Comparison of ENCODE assay signal across 8 mouse cellular contexts in genomic region chr2:157423706-157424125, GRCm38 (mm10). TPM values are rescaled to one million over a fixed set of nuclear protein-coding genes. Genes with fewer than 3 reads are reported as not detected.
A peak's percentile ranks its signal among the peaks of the same experiment; 100 is the strongest.
DNase-seq lines count a peak whose midpoint lies in the region; ATAC-seq and TF ChIP-seq lines count a peak whose summit lies in the region.

No protein-coding gene starts in this region.

- TF ChIP-seq RAD21 in MEL (IDR thresholded peaks at IDR 0.05; ENCODE audit: low read depth, low read length) = no peak

- DNase-seq in heart, adult 9 months (ENCODE audit: low spot score in 2 of 2) = no peak
- DNase-seq in MEL (ENCODE audit: low read depth, low spot score) = no peak
- peak; percentile 62 for DNase-seq in forebrain, embryonic 11.5 days (ENCODE audit: low spot score)
- no peak for DNase-seq in stomach, postnatal 0 days (ENCODE audit: low spot score)
- no peak for DNase-seq in urinary bladder, postnatal 10 days (ENCODE audit: low spot score)
- no peak for DNase-seq in natural killer cell, adult 2 months (ENCODE audit: low spot score in 2 of 2)

- H3K79me2 ChIP-seq in MEL (ENCODE audit: control insufficient read depth, insufficient read depth, low read length, poor library complexity) = no peaks in the 10 kb centered on the region

- 12% methylated on average over 18 of the region's 21 CpGs for WGBS in heart, embryonic 11.5 days (ENCODE audit: insufficient replicate concordance)
- WGBS in forebrain, embryonic 11.5 days = 7% methylated on average over 20 of the region's 21 CpGs
- 5% methylated on average over 21 of the region's 21 CpGs for WGBS in limb, embryonic 15.5 days
- WGBS in stomach, postnatal 0 days = 6% methylated on average over 20 of the region's 21 CpGs

- H3K36me3 ChIP-seq in heart, embryonic 11.5 days (ENCODE audit: control insufficient read depth, insufficient read depth, low read length) = no peaks in the 10 kb centered on the region
- no peaks in the 10 kb centered on the region for H3K36me3 ChIP-seq in MEL (ENCODE audit: control insufficient read depth in 1 of 2, insufficient read depth in 2 of 2, low read length in 2 of 2)
- H3K36me3 ChIP-seq in forebrain, embryonic 11.5 days (ENCODE audit: control insufficient read depth, insufficient read depth, low read length) = no peaks in the 10 kb centered on the region
- H3K36me3 ChIP-seq in limb, embryonic 15.5 days = peaks cover 10% of the 10 kb centered on the region
- H3K36me3 ChIP-seq in stomach, postnatal 0 days (ENCODE audit: control insufficient read depth, insufficient read depth, low read length) = peaks cover 3% of the 10 kb centered on the region; the same call in 1 of the 2 replicates

- no peaks in the 10 kb centered on the region for H3K9me3 ChIP-seq in heart, embryonic 11.5 days (replicated peaks; ENCODE audit: control insufficient read depth, low read length)
- no peaks in the 10 kb centered on the region for H3K9me3 ChIP-seq in MEL (replicated peaks; ENCODE audit: insufficient read depth, low read length)
- H3K9me3 ChIP-seq in forebrain, embryonic 11.5 days (ENCODE audit: control insufficient read depth, low read length) = no peaks in the 10 kb centered on the region
- H3K9me3 ChIP-seq in limb, embryonic 15.5 days = no peaks in the 10 kb centered on the region
- no peaks in the 10 kb centered on the region for H3K9me3 ChIP-seq in stomach, postnatal 0 days (ENCODE audit: control insufficient read depth, low read length)

- peak overlapping the region; percentile 98 for H3K9ac ChIP-seq in heart, embryonic 11.5 days (ENCODE audit: low read depth, low read length)
- H3K9ac ChIP-seq in MEL (ENCODE audit: control insufficient read depth, low read depth, low read length, poor library complexity, severe bottlenecking) = peak overlapping the region; percentile 27; the same call in 1 of the 2 replicates
- peak overlapping the region; percentile 99 for H3K9ac ChIP-seq in forebrain, embryonic 11.5 days (ENCODE audit: low read length)
- peak overlapping the region; percentile 99 for H3K9ac ChIP-seq in limb, embryonic 15.5 days
- H3K9ac ChIP-seq in stomach, postnatal 0 days (ENCODE audit: low read length) = peak overlapping the region; percentile 99

- H3K4me3 ChIP-seq in heart, embryonic 11.5 days (ENCODE audit: low read depth, low read length) = peak overlapping the region; percentile 82
- peak overlapping the region; percentile 22 to 32; a peak in 3 of 4 replicates for H3K4me3 ChIP-seq in MEL (ENCODE audit: control insufficient read depth in 1 of 2, insufficient read depth in 1 of 2, low read depth in 2 of 2, low read length in 2 of 2)
- peak overlapping the region; percentile 92 for H3K4me3 ChIP-seq in forebrain, embryonic 11.5 days (ENCODE audit: low read depth, low read length)
- H3K4me3 ChIP-seq in limb, embryonic 15.5 days = peak overlapping the region; percentile 76
- H3K4me3 ChIP-seq in stomach, postnatal 0 days (ENCODE audit: low read depth, low read length) = peak overlapping the region; percentile 83

- TF ChIP-seq CTCF in MEL (IDR thresholded peaks at IDR 0.05 in 2 of 3, conservative IDR thresholded peaks at IDR 0.05 in 1 of 3; ENCODE audit: control insufficient read depth in 1 of 3, insufficient read depth in 1 of 3, low read depth in 2 of 3, low read length in 3 of 3, poor library complexity in 1 of 3, severe bottlenecking in 1 of 3) = no peak
- no peak for TF ChIP-seq CTCF in stomach, postnatal 0 days (IDR thresholded peaks at IDR 0.05; ENCODE audit: low read depth)

- no peak for ATAC-seq in heart, embryonic 11.5 days (replicated peaks; ENCODE audit: insufficient number of reproducible peaks, low FRiP score, low TSS enrichment)
- ATAC-seq in forebrain, embryonic 11.5 days (replicated peaks; ENCODE audit: low FRiP score) = peak; percentile 13; the same call in 1 of the 2 replicates
- no peak for ATAC-seq in limb, embryonic 15.5 days (ENCODE audit: insufficient number of reproducible peaks, low FRiP score, low TSS enrichment, low read depth)
- ATAC-seq in stomach, postnatal 0 days (ENCODE audit: low FRiP score, low TSS enrichment) = no peak

- H3K4me1 ChIP-seq in heart, embryonic 11.5 days (ENCODE audit: control insufficient read depth, insufficient read depth, low read length) = peaks cover 23% of the 10 kb centered on the region
- no peaks in the 10 kb centered on the region for H3K4me1 ChIP-seq in MEL (ENCODE audit: control insufficient read depth in 1 of 2, insufficient read depth in 2 of 2, low read length in 2 of 2)
- peaks cover 15% of the 10 kb centered on the region for H3K4me1 ChIP-seq in forebrain, embryonic 11.5 days (replicated peaks; ENCODE audit: control insufficient read depth, insufficient read depth, low read length)
- peaks cover 49% of the 10 kb centered on the region for H3K4me1 ChIP-seq in limb, embryonic 15.5 days
- peaks cover 4% of the 10 kb centered on the region for H3K4me1 ChIP-seq in stomach, postnatal 0 days (replicated peaks; ENCODE audit: control insufficient read depth, insufficient read depth)

- TF ChIP-seq POLR2A in MEL (IDR thresholded peaks at IDR 0.05; ENCODE audit: control insufficient read depth in 1 of 2, insufficient read depth in 1 of 2, low read depth in 1 of 2, low read length in 2 of 2, poor library complexity in 1 of 2) = no peak

- TF ChIP-seq EP300 in MEL (IDR thresholded peaks at IDR 0.05; ENCODE audit: low read depth in 1 of 2, low read length in 2 of 2) = no peak
- TF ChIP-seq EP300 in stomach, postnatal 0 days (optimal IDR thresholded peaks at IDR 0.05) = no peak

- H3K27me3 ChIP-seq in heart, embryonic 11.5 days (ENCODE audit: control insufficient read depth, insufficient read depth, low read length) = no peaks in the 10 kb centered on the region
- peaks cover 0 to 3% of the 10 kb centered on the region in 2 experiments; a peak in 3 of 4 replicates for H3K27me3 ChIP-seq in MEL (ENCODE audit: control insufficient read depth in 1 of 2, insufficient read depth in 2 of 2, low read length in 2 of 2)
- H3K27me3 ChIP-seq in forebrain, embryonic 11.5 days (ENCODE audit: control insufficient read depth, insufficient read depth, low read length) = no peaks in the 10 kb centered on the region
- no peaks in the 10 kb centered on the region for H3K27me3 ChIP-seq in limb, embryonic 15.5 days
- no peaks in the 10 kb centered on the region for H3K27me3 ChIP-seq in stomach, postnatal 0 days (ENCODE audit: control insufficient read depth, insufficient read depth, low read length)

- peak overlapping the region; percentile 91 for H3K4me2 ChIP-seq in heart, embryonic 11.5 days
- H3K4me2 ChIP-seq in forebrain, embryonic 11.5 days (ENCODE audit: low read depth, low read length, severe bottlenecking) = peak overlapping the region; percentile 89
- peak overlapping the region; percentile 81 for H3K4me2 ChIP-seq in limb, embryonic 15.5 days
- peak overlapping the region; percentile 91 for H3K4me2 ChIP-seq in stomach, postnatal 0 days (replicated peaks; ENCODE audit: low read depth)

- H3K27ac ChIP-seq in heart, embryonic 11.5 days (ENCODE audit: low read depth, low read length) = peak overlapping the region; percentile 75
- no peak overlapping the region for H3K27ac ChIP-seq in MEL (ENCODE audit: control insufficient read depth, low read depth, low read length)
- H3K27ac ChIP-seq in forebrain, embryonic 11.5 days (ENCODE audit: low read depth, low read length) = peak overlapping the region; percentile 79
- H3K27ac ChIP-seq in limb, embryonic 15.5 days = peak overlapping the region; percentile 94
- H3K27ac ChIP-seq in stomach, postnatal 0 days (replicated peaks) = peak overlapping the region; percentile 98

TF ChIP-seq in MEL, 35 proteins besides CTCF, POLR2A, EP300 and RAD21:
- TF ChIP-seq ZKSCAN1 (IDR thresholded peaks at IDR 0.05; ENCODE audit: low read depth, low read length) (no peak), ZC3H11A (IDR thresholded peaks at IDR 0.05; ENCODE audit: low read depth, low read length) (no peak), MAX (IDR thresholded peaks at IDR 0.05; ENCODE audit: low read length) (no peak), CHD2 (IDR thresholded peaks at IDR 0.05; ENCODE audit: low read length) (no peak), NRF1 (IDR thresholded peaks at IDR 0.05; ENCODE audit: insufficient read depth, low read depth, low read length, poor library complexity, severe bottlenecking) (no peak), USF1 (IDR thresholded peaks at IDR 0.05; ENCODE audit: low read depth, low read length) (no peak), ZNF384 (IDR thresholded peaks at IDR 0.05; ENCODE audit: low read depth, low read length) (no peak), UBTF (IDR thresholded peaks at IDR 0.05; ENCODE audit: borderline replicate concordance, insufficient read depth, low read depth, low read length) (no peak)

RNA-seq across cellular contexts. Expression of gene Src, which starts 5.5 kb away (rescaled TPM):
- polyA plus RNA-seq in heart, embryonic 11.5 days (2014; fragmentation: Nextera tagmentation; extraction: Ambion mirVana) = 4.7 and 6.2 TPM in 2 replicates
- 0.23 and 0.29 TPM in 2 replicates for total RNA-seq in MEL (2012; rRNA removed)
- 1 to 10 TPM in 1 of 2 experiments, not detected in 1; 4.2 TPM for polyA plus RNA-seq in MEL (2012; ENCODE audit: insufficient read depth in 1 of 2, insufficient read length in 2 of 2, low read depth in 1 of 2, low replicate concordance in 2 of 2, missing spikeins in 1 of 2)
- 20.3 and 23.2 TPM in 2 replicates for polyA plus RNA-seq in forebrain, embryonic 11.5 days (2014; fragmentation: Nextera tagmentation; extraction: Ambion mirVana)
- polyA plus RNA-seq in limb, embryonic 15.5 days (2015; fragmentation: Nextera tagmentation; extraction: Ambion mirVana) = 14.8 and 18.5 TPM in 2 replicates
- polyA plus RNA-seq in stomach, postnatal 0 days (2015; fragmentation: Nextera tagmentation; extraction: Ambion mirVana) = 12.0 and 12.9 TPM in 2 replicates

RNA-seq across cellular contexts. Expression of gene Manbal, which starts 56.3 kb away (rescaled TPM):
- polyA plus RNA-seq in heart, embryonic 11.5 days (2014; fragmentation: Nextera tagmentation; extraction: Ambion mirVana) = 29.8 and 35.8 TPM in 2 replicates
- 19.8 and 28.4 TPM in 2 replicates for total RNA-seq in MEL (2012; rRNA removed)
- 10 to 100 TPM in 1 of 2 experiments, not detected in 1; 65.7 TPM for polyA plus RNA-seq in MEL (2012; ENCODE audit: insufficient read depth in 1 of 2, insufficient read length in 2 of 2, low read depth in 1 of 2, low replicate concordance in 2 of 2, missing spikeins in 1 of 2)
- polyA plus RNA-seq in forebrain, embryonic 11.5 days (2014; fragmentation: Nextera tagmentation; extraction: Ambion mirVana) = 31.0 and 34.8 TPM in 2 replicates
- 87.6 and 87.9 TPM in 2 replicates for polyA plus RNA-seq in limb, embryonic 15.5 days (2015; fragmentation: Nextera tagmentation; extraction: Ambion mirVana)
- polyA plus RNA-seq in stomach, postnatal 0 days (2015; fragmentation: Nextera tagmentation; extraction: Ambion mirVana) = 68.8 and 68.9 TPM in 2 replicates

Comparison
In these comparisons a context has a peak if more than half of its experiments do, and no peak if none do; other contexts are left out.
1. H3K4me3 ChIP-seq: peak in every context shown above with its lines; median percentile 92 in forebrain, embryonic 11.5 days; 83 in stomach, postnatal 0 days; 82 in heart, embryonic 11.5 days; 76 in limb, embryonic 15.5 days; 27 in MEL.
2. H3K9ac ChIP-seq: peak in every context shown above with its lines; median percentile 99 in forebrain, embryonic 11.5 days; 99 in limb, embryonic 15.5 days; 99 in stomach, postnatal 0 days; 98 in heart, embryonic 11.5 days; 27 in MEL.